Mouse (Mus musculus): Measurements from ENCODE around the gene Tnfrsf11a.

GRCm38 (mm10) chr1:105813709-105814061, 33.2 kb downstream of the Tnfrsf11a start:
- TF ChIP-seq POLR2A (IDR thresholded peaks at IDR 0.05; ENCODE audit: insufficient read depth, low read depth, low read length), result no peak
- TF ChIP-seq CTCF (IDR thresholded peaks at IDR 0.05; ENCODE audit: insufficient read depth, low read depth, low read length), result no peak
